Comparison of ENCODE assay signal across 8 mouse cellular contexts in the genomic region with DNA sequence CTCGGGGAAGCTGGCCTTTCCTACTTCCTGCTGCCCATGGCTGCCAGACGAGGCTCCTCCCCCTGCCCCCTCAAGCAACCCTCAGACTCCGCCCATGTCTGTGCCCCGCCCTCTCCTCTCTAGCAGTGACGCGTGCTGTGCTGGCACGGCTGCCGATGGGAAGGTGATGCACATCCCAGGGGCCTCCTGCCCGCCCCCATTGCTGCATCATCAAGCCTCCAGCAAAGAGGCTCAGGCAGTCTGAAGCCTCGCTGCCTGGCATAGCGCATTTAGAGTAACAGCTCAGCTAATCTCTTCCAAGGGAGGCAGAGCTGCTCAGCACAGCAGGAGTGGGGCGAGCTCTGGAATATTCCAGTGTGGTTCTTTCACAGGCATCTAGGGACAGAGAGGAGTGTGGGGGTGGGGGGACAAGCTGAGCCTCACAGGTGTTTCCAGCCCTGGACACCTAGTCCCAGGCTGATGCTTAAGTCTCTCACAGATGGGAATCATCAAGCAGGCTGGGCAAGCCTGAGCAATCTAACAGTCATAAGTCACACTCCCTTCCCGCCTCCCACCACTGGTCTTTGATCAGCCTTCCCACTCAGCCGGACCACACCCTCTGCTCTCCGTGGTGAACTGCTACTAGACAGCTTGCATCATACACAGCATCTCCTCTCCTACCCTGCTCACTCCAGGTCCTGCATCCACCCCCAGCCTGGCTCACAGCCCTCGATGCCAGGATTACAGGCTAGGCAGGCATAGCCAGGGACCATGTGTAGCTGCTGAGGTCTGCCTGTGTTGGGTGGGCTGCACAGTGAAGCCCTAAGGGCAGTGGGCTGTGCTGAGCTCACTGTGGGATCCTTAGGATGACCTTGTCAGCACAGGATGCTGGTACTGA. TPM values are rescaled to one million over a fixed set of nuclear protein-coding genes. Genes with fewer than 3 reads are reported as not detected.
DNase-seq lines count a peak whose midpoint lies in the region; ATAC-seq and TF ChIP-seq lines count a peak whose summit lies in the region.
"Not testable (repeated sequence)": the region's sequence is repeated elsewhere in the genome, so short reads cannot be mapped to it uniquely, and the experiment has no call there.

No protein-coding gene starts in this region.

- peak; percentile 87 for DNase-seq in c-Kit-negative CD71-positive TER-119-positive erythroid progenitor cells, embryonic 14.5 days (ENCODE audit: low read depth, low spot score)
- peak; percentile 90 for DNase-seq in forebrain, embryonic 14.5 days (ENCODE audit: low spot score)
- peak; percentile 70 to 78 for DNase-seq in heart, postnatal 14 days
- peak; percentile 71 for DNase-seq in layer of hippocampus, adult 11-12 months (ENCODE audit: low spot score)
- DNase-seq in liver, postnatal 0 days, result peak; percentile 93
- peak; percentile 87 for DNase-seq in stomach, postnatal 0 days (ENCODE audit: low spot score)

- not testable (repeated sequence) for H3K9me3 ChIP-seq in forebrain, embryonic 14.5 days (replicated peaks; ENCODE audit: control insufficient read depth, low read length); liver, postnatal 0 days (ENCODE audit: low read length); neural tube, embryonic 12.5 days; stomach, postnatal 0 days (ENCODE audit: control insufficient read depth, low read length)

- not testable (repeated sequence) for H3K27ac ChIP-seq in forebrain, embryonic 14.5 days (ENCODE audit: low read depth, low read length); neural tube, embryonic 12.5 days
- peak overlapping the region; percentile 88 for H3K27ac ChIP-seq in liver, postnatal 0 days (ENCODE audit: low read depth)
- peak overlapping the region; percentile 83 for H3K27ac ChIP-seq in stomach, postnatal 0 days (replicated peaks)

- H3K4me1 ChIP-seq in forebrain, embryonic 14.5 days (ENCODE audit: control insufficient read depth, insufficient read depth, low read length); stomach, postnatal 0 days (replicated peaks; ENCODE audit: control insufficient read depth, insufficient read depth): not testable (repeated sequence)
- peaks cover 21% of the 10 kb centered on the region for H3K4me1 ChIP-seq in liver, postnatal 0 days (ENCODE audit: insufficient read depth)
- peaks cover 11% of the 10 kb centered on the region for H3K4me1 ChIP-seq in neural tube, embryonic 12.5 days

- H3K9ac ChIP-seq in forebrain, embryonic 14.5 days (ENCODE audit: low read length), result peak overlapping the region; percentile 13; the same call in 1 of the 2 replicates
- H3K9ac ChIP-seq in liver, postnatal 0 days (replicated peaks), result peak overlapping the region; percentile 41
- H3K9ac ChIP-seq in neural tube, embryonic 12.5 days, result 0 out of 2 replicates have a peak overlapping the region, but pooled peaks have one; percentile 17
- peak overlapping the region; percentile 35; the same call in 1 of the 2 replicates for H3K9ac ChIP-seq in stomach, postnatal 0 days (ENCODE audit: low read length)

- WGBS in forebrain, embryonic 14.5 days, result 8% methylated on average over 14 of the region's 16 CpGs
- WGBS in liver, postnatal 0 days (ENCODE audit: insufficient replicate concordance), result 7% methylated on average over 13 of the region's 16 CpGs
- 5% methylated on average over 15 of the region's 16 CpGs for WGBS in neural tube, embryonic 12.5 days
- WGBS in stomach, postnatal 0 days, result 3% methylated on average over 14 of the region's 16 CpGs

- peak overlapping the region; percentile 42 for H3K4me2 ChIP-seq in forebrain, embryonic 14.5 days (ENCODE audit: low read length)
- H3K4me2 ChIP-seq in liver, postnatal 0 days (ENCODE audit: low read depth, low read length), result peak overlapping the region; percentile 62
- peak overlapping the region; percentile 57 for H3K4me2 ChIP-seq in neural tube, embryonic 12.5 days (replicated peaks)
- peak overlapping the region; percentile 54 for H3K4me2 ChIP-seq in stomach, postnatal 0 days (replicated peaks; ENCODE audit: low read depth)

- peak overlapping the region; percentile 13 for H3K4me3 ChIP-seq in forebrain, embryonic 14.5 days (ENCODE audit: low read depth, low read length)
- H3K4me3 ChIP-seq in liver, postnatal 0 days (ENCODE audit: low read depth, low read length), result peak overlapping the region; percentile 23
- peak overlapping the region; percentile 16; the same call in 1 of the 2 replicates for H3K4me3 ChIP-seq in neural tube, embryonic 12.5 days
- H3K4me3 ChIP-seq in stomach, postnatal 0 days (ENCODE audit: low read depth, low read length), result peak overlapping the region; percentile 20

- H3K36me3 ChIP-seq in forebrain, embryonic 14.5 days (ENCODE audit: control insufficient read depth, insufficient read depth, low read length); liver, postnatal 0 days (replicated peaks; ENCODE audit: insufficient read depth, low read length); neural tube, embryonic 12.5 days; stomach, postnatal 0 days (ENCODE audit: control insufficient read depth, insufficient read depth, low read length): not testable (repeated sequence)

- peak; percentile 96 for ATAC-seq in CD4-positive, CD25-positive, alpha-beta regulatory T cell, adult 4 months
- ATAC-seq in forebrain, embryonic 14.5 days, result peak; percentile 94
- ATAC-seq in liver, postnatal 0 days, result peak; percentile 94
- ATAC-seq in neural tube, embryonic 12.5 days (ENCODE audit: low FRiP score, low read depth), result peak; percentile 93
- ATAC-seq in stomach, postnatal 0 days (ENCODE audit: low FRiP score, low TSS enrichment), result peak; percentile 93

- not testable (repeated sequence) for H3K27me3 ChIP-seq in forebrain, embryonic 14.5 days (replicated peaks; ENCODE audit: control insufficient read depth, insufficient read depth, low read length); liver, postnatal 0 days (ENCODE audit: insufficient read depth, low read length); neural tube, embryonic 12.5 days (replicated peaks); stomach, postnatal 0 days (ENCODE audit: control insufficient read depth, insufficient read depth, low read length)

- TF ChIP-seq CTCF in liver, postnatal 0 days (IDR thresholded peaks at IDR 0.05; ENCODE audit: low read depth); stomach, postnatal 0 days (IDR thresholded peaks at IDR 0.05; ENCODE audit: low read depth): not testable (repeated sequence)

- intact Hi-C loops in heart, postnatal 14 days (cut with DNase I), result not testable (repeated sequence)

- TF ChIP-seq EP300 in liver, postnatal 0 days (IDR thresholded peaks at IDR 0.05; ENCODE audit: low read depth); stomach, postnatal 0 days (optimal IDR thresholded peaks at IDR 0.05): not testable (repeated sequence)

RNA-seq across cellular contexts. Expression of gene Hsf2bp, which starts 55.5 kb away (rescaled TPM):
- polyA plus RNA-seq in CD4-positive, CD25-positive, alpha-beta regulatory T cell, adult 4 months (2017; shearing (Covaris generic)), result 1 to 10 TPM; 2.7 to 2.9 TPM
- polyA plus RNA-seq in forebrain, embryonic 14.5 days (2014; fragmentation: Nextera tagmentation; extraction: Ambion mirVana), result 0.33 and 0.62 TPM in 2 replicates
- under 1 TPM; 0.76 to 0.83 TPM for total RNA-seq in heart, postnatal 14 days (2021)
- 0.21 and 0.42 TPM in 2 replicates for polyA plus RNA-seq in liver, postnatal 0 days (2015; fragmentation: Nextera tagmentation; extraction: Ambion mirVana)
- polyA plus RNA-seq in neural tube, embryonic 12.5 days (2016; fragmentation: Nextera tagmentation; extraction: Ambion mirVana), result 0.28 and 0.47 TPM in 2 replicates
- 0.41 and 0.52 TPM in 2 replicates for polyA plus RNA-seq in stomach, postnatal 0 days (2015; fragmentation: Nextera tagmentation; extraction: Ambion mirVana)

RNA-seq across cellular contexts. Expression of gene Rrp1b, which starts 55.7 kb away (rescaled TPM):
- 10 to 100 TPM; 57.7 to 68.2 TPM for polyA plus RNA-seq in CD4-positive, CD25-positive, alpha-beta regulatory T cell, adult 4 months (2017; shearing (Covaris generic))
- polyA plus RNA-seq in forebrain, embryonic 14.5 days (2014; fragmentation: Nextera tagmentation; extraction: Ambion mirVana), result 29.0 and 29.5 TPM in 2 replicates
- 1 to 10 TPM; 7.9 to 8.6 TPM for total RNA-seq in heart, postnatal 14 days (2021)
- 10.5 and 13.9 TPM in 2 replicates for polyA plus RNA-seq in liver, postnatal 0 days (2015; fragmentation: Nextera tagmentation; extraction: Ambion mirVana)
- polyA plus RNA-seq in neural tube, embryonic 12.5 days (2016; fragmentation: Nextera tagmentation; extraction: Ambion mirVana), result 43.7 and 52.2 TPM in 2 replicates
- polyA plus RNA-seq in stomach, postnatal 0 days (2015; fragmentation: Nextera tagmentation; extraction: Ambion mirVana), result 18.6 and 19.2 TPM in 2 replicates
